Mouse (Mus musculus) CH12F3 (cell line): ENCODE data around the gene Hsdl1.

ENCODE experiments used
- in situ Hi-C: fragments of 300-500 bp; cut with MboI; formaldehyde crosslinking; loops from 2 replicates; pipeline ENCODE4 v1.14.3; 2020; ENCODE audit warnings: low sequenced_read_pairs

The Hsdl1 gene

GRCm38 (mm10) chr8:119531973-119532372 is 43.0 kb downstream of the Hsdl1 start:
- in situ Hi-C loops, result no loop called here

GRCm38 (mm10) chr8:119531397-119531796 is 43.6 kb downstream of the Hsdl1 start:
- in situ Hi-C loops, result no loop called here

- in situ Hi-C loops, result no loop called here
Observed at GRCm38 (mm10) chr8:119530937-119531336, 44.0 kb downstream of the Hsdl1 start.

GRCm38 (mm10) chr8:119528762-119529161 is 46.2 kb downstream of the Hsdl1 start:
- in situ Hi-C loops, result no loop called here

GRCm38 (mm10) chr8:119520102-119520501 is 54.9 kb downstream of the Hsdl1 start:
- in situ Hi-C loops, result no loop called here

- in situ Hi-C loops, result no loop called here
Observed at GRCm38 (mm10) chr8:119516674-119517073, 58.3 kb downstream of the Hsdl1 start.

- in situ Hi-C loops, result no loop called here
Observed at GRCm38 (mm10) chr8:119515767-119516166, 59.2 kb downstream of the Hsdl1 start.

GRCm38 (mm10) chr8:119514940-119515339 is 60.0 kb downstream of the Hsdl1 start:
- in situ Hi-C loops, result no loop called here

- in situ Hi-C loops, result no loop called here
Observed at GRCm38 (mm10) chr8:119513405-119513804, 61.6 kb downstream of the Hsdl1 start.
